Mouse (Mus musculus): ENCODE data around the gene Olfr70.

Gene Olfr70

DNA sequence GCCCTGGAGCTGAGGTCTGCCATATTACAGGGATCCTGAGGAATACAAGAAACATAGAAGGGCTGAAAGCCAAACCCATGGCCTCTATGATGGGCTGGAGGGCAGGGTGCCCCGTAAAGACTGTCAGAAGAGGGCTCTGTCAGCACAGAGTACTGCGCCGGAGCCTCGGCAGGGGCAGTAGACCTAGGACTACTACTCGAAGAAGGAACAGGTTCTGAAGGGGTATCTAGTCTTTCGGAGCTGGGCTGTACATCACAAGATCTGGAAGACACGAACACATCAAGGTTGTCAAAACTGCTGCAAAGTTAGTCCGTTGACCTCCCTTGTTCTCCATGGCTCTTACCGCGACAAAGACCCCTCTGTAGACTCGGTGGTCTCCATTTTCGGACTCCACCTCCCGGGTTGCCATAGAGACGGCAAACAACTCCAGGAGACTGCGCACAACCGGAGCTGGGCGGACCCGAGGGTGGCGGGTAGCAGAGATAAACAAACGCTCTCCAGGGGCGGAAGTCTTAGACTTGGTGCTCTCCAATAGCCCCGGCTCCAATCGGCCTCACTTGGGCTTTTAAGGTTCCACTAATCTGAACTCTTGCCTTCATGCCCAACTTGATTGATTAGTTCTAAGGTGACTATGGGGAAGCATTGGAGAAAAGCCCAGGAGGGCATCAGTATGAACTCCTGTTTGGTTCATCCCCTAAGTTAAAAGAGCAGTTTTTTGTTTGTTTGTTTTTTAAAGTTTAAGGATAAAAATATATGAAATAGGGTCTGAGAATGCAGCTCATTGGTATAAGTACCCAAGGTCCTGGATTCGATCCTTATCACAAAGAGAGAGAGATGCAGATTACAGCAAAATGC, 47.2 kb downstream of the Olfr70 start, which contains the start of gene Spag8:
Spag8 (minus strand) TSS at position 434 of the 855 bp plus-strand sequence.
- peak; percentile 33 for DNase-seq

DNA sequence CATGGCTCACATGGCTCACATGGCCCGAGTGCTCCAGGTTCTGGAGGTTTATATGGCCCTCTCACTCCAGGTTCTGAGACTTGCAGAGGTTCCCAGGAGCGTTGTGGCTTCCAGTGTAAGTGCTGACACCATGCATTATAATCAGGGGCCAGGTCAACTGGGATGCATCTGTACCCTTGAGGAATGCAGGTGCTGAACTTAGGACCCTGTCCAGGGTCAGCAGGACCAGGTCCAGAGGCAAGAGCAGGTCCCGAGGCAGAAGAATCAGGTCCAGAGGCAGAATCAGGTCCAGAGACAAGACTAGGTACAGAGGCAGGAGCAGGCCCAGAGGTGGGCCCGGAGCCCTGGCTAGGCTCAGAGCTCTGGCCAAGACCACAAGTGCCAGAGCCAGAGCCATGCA, 47.9 kb downstream of the Olfr70 start:
- no peak for DNase-seq

DNA sequence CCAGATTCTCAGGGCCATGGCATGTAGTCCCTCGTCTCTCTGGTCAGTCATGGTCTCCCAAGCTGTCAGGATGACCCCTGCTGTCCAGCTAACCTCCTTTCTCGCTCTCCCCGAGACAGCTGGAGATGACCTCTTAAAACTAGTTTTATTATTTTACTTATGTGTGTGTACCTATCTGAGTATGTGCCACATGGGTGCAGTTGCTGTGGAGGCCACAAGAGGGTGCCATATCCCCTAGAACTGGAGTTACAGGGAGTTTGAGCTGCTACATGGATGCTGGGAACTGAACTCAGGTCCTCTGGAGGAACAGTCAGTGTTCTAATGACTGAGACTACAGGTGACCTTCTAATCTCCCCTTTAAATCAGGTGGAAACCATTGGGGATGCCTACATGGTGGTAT, 50.8 kb downstream of the Olfr70 start:
- no peak for DNase-seq
